Mouse (Mus musculus): ENCODE results near the gene Adra1d.

GRCm38 (mm10) chr2:131557896-131558295 lies 4.2 kb downstream of the Adra1d start:
- no peak for TF ChIP-seq EP300 (IDR thresholded peaks at IDR 0.05; ENCODE audit: insufficient read depth, low read depth, low read length)
- TF ChIP-seq CTCF (IDR thresholded peaks at IDR 0.05) = no peak
- no peak for TF ChIP-seq POLR2A (IDR thresholded peaks at IDR 0.05; ENCODE audit: insufficient read depth, low read depth, low read length)
